Mouse (Mus musculus) brain, embryonic 14.5 days (tissue): ENCODE data around the gene Cd200.

ENCODE experiments used
- CTCF ChIP-seq: fragments of 200-500 bp; IDR thresholded peaks from 2 replicates; pipeline ENCODE4 v1.5.1; 2012; ENCODE audit warnings: inconsistent platforms, mild to moderate bottlenecking, moderate library complexity, borderline replicate concordance; ENCODE audit not compliant: insufficient read depth, insufficient read length; ENCODE audit errors: extremely low read depth
- POLR2A ChIP-seq: fragments of 200-500 bp; IDR thresholded peaks from 2 replicates; pipeline ENCODE4 v1.6.1; 2012; ENCODE audit warnings: mild to moderate bottlenecking, inconsistent platforms, borderline replicate concordance; ENCODE audit not compliant: poor library complexity, insufficient read depth, insufficient read length, severe bottlenecking; ENCODE audit errors: extremely low read depth

DNA sequence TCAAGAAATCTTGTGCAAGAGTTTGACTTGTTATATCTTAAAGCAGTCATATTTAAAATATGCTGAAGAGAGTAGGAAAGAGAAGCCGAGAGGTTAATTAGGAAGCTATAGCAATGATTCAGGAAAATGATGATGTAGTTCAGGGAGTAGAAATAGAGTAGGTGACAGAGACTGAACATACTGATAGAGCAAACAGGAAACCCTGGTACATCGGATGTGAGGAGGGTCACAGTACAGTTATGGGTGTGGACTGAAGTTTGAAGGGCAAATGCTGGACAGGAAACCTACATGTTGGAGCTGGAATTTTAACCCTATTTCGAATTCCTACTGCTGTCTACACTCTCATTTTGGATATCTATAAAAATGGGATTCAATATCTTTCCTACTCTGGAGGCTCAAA is 29.9 kb downstream of the Cd200 start:
- no peak for TF ChIP-seq CTCF
- no peak for TF ChIP-seq POLR2A
